Mouse (Mus musculus) testis, adult 2 months (tissue): ENCODE measurements around the gene Taf6. TPM values are rescaled to one million over a fixed set of nuclear protein-coding genes. Genes with fewer than 3 reads are reported as not detected.

Experiments used
- H3K27ac ChIP-seq: fragments of 200-500 bp; 2 replicates; pipeline ENCODE4 v1.5.1; 2012; ENCODE audit warnings: low read depth, low read length; ENCODE audit not compliant: control insufficient read depth, insufficient read depth
- H3K27me3 ChIP-seq: fragments of 200-500 bp; 2 replicates; pipeline ENCODE4 v1.6.1; 2012; ENCODE audit warnings: mild to moderate bottlenecking, low read length, moderate library complexity; ENCODE audit not compliant: control insufficient read depth, insufficient read depth
- H3K36me3 ChIP-seq: fragments of 200-500 bp; 2 replicates; pipeline ENCODE4 v1.6.1; 2012; ENCODE audit warnings: mild to moderate bottlenecking, low read length; ENCODE audit not compliant: control insufficient read depth, insufficient read depth
- H3K4me1 ChIP-seq: fragments of 200-500 bp; 2 replicates; pipeline ENCODE4 v1.6.1; 2012; ENCODE audit warnings: low read length; ENCODE audit not compliant: control insufficient read depth, insufficient read depth
- H3K4me3 ChIP-seq: fragments of 200-500 bp; 2 replicates; pipeline ENCODE4 v1.5.1; 2012; ENCODE audit warnings: low read depth, mild to moderate bottlenecking, low read length, moderate library complexity, mixed read lengths; ENCODE audit not compliant: control insufficient read depth
- CTCF ChIP-seq: fragments of 200-500 bp; IDR thresholded peaks from 2 replicates; pipeline ENCODE4 v1.5.1; 2012; ENCODE audit warnings: low read depth, mild to moderate bottlenecking, inconsistent platforms, low read length, moderate library complexity; ENCODE audit not compliant: control insufficient read depth, insufficient read depth, insufficient replicate concordance
- POLR2A ChIP-seq: fragments of 200-500 bp; IDR thresholded peaks from 2 replicates; pipeline ENCODE4 v1.6.1; 2012; ENCODE audit warnings: low read depth, mild to moderate bottlenecking, inconsistent platforms, low read length, moderate library complexity; ENCODE audit not compliant: control insufficient read depth
- polyA plus RNA-seq: library from polyadenylated mRNA; depleted of rRNA; stranded (reverse); fragments of >200 nt; gene quantifications from 2 replicates; pipeline ENCODE4 v1.2.3, GENCODE M21; 2012; rRNA removed

Taf6 gene
- polyA plus RNA-seq, result 141 and 154 TPM in 2 replicates

GRCm38 (mm10) chr5:138186950-138187638 lies at the start of gene Taf6, which contains the start of gene Cnpy4:
Gene Taf6 (minus strand): TSS chr5:138187451.
Gene Cnpy4 (plus strand): TSS chr5:138187485.
- no peak for TF ChIP-seq CTCF
- TF ChIP-seq POLR2A, result peak; percentile 90
- Histone ChIP-seq H3K27ac (peak within 1 kb of the TSS; percentile 97), H3K27me3 (no peaks in the 10 kb centered on the region), H3K4me1 (peaks cover 6% of the 10 kb centered on the region), H3K36me3 (no peaks in the 10 kb centered on the region), H3K4me3 (peak within 1 kb of the TSS; percentile 98)

- TF ChIP-seq CTCF, result no peak
- TF ChIP-seq POLR2A, result no peak
- Histone ChIP-seq H3K36me3 (no peaks in the 10 kb centered on the region), H3K4me1 (no peaks in the 10 kb centered on the region), H3K27me3 (no peaks in the 10 kb centered on the region), H3K27ac (no peak overlapping the region), H3K4me3 (no peak overlapping the region)
Observed at GRCm38 (mm10) chr5:138234224-138234623, 47.0 kb upstream of the Taf6 start.

- Histone ChIP-seq H3K4me1 (no peaks in the 10 kb centered on the region), H3K36me3 (no peaks in the 10 kb centered on the region), H3K27me3 (no peaks in the 10 kb centered on the region), H3K4me3 (no peak overlapping the region), H3K27ac (no peak overlapping the region)
- TF ChIP-seq CTCF, result no peak
- TF ChIP-seq POLR2A, result no peak
Observed at GRCm38 (mm10) chr5:138233778-138234177, 46.5 kb upstream of the Taf6 start.

GRCm38 (mm10) chr5:138229511-138229910 lies 42.3 kb upstream of the Taf6 start:
- H3K4me1 ChIP-seq, result no peaks in the 10 kb centered on the region
- H3K36me3 ChIP-seq, result no peaks in the 10 kb centered on the region

GRCm38 (mm10) chr5:138228026-138228425 lies 40.8 kb upstream of the Taf6 start:
- H3K36me3 ChIP-seq, result no peaks in the 10 kb centered on the region
- no peaks in the 10 kb centered on the region for H3K4me1 ChIP-seq
- TF ChIP-seq POLR2A (no peak), CTCF (no peak; the same call in 1 of the 2 replicates)
- no peaks in the 10 kb centered on the region for H3K27me3 ChIP-seq
- H3K4me3 ChIP-seq, result no peak overlapping the region
- no peak overlapping the region for H3K27ac ChIP-seq

More at GRCm38 (mm10) chr5:138229511-138229910, 42.3 kb upstream of the Taf6 start:
- Histone ChIP-seq H3K27me3 (no peaks in the 10 kb centered on the region), H3K27ac (no peak overlapping the region), H3K4me3 (no peak overlapping the region)
- TF ChIP-seq CTCF, result no peak
- no peak for TF ChIP-seq POLR2A

- Histone ChIP-seq H3K36me3 (no peaks in the 10 kb centered on the region), H3K27ac (no peak overlapping the region), H3K4me3 (no peak overlapping the region), H3K27me3 (no peaks in the 10 kb centered on the region), H3K4me1 (no peaks in the 10 kb centered on the region)
- TF ChIP-seq CTCF (no peak), POLR2A (no peak)
Observed at GRCm38 (mm10) chr5:138227367-138227766, 40.1 kb upstream of the Taf6 start.

- H3K27me3 ChIP-seq, result no peaks in the 10 kb centered on the region
- no peak overlapping the region for H3K4me3 ChIP-seq
- no peak overlapping the region for H3K27ac ChIP-seq
- TF ChIP-seq CTCF, result no peak
- no peak for TF ChIP-seq POLR2A
- no peaks in the 10 kb centered on the region for H3K4me1 ChIP-seq
- no peaks in the 10 kb centered on the region for H3K36me3 ChIP-seq
Observed at GRCm38 (mm10) chr5:138226491-138226890, 39.2 kb upstream of the Taf6 start.
